Mouse (Mus musculus): ENCODE results near the gene Fbxw7. TPM values are rescaled to one million over a fixed set of nuclear protein-coding genes. Genes with fewer than 3 reads are reported as not detected.

Gene Fbxw7
- total and polyA plus RNA-seq, 3 experiments = 5.8 to 27.5 (median 16.8) TPM

GRCm38 (mm10) chr3:84936956-84937355 is 121.9 kb downstream of the Fbxw7 start:
- DNase-seq (ENCODE audit: low spot score) = no peak
- peaks cover 16% of the 10 kb centered on the region for H3K36me3 ChIP-seq (replicated peaks)
- no peak for ATAC-seq (ENCODE audit: extremely low read depth, insufficient number of reproducible peaks, low FRiP score, poor library complexity, severe bottlenecking)
- TF ChIP-seq GATA2 (IDR thresholded peaks at IDR 0.05; ENCODE audit: borderline replicate concordance, low read depth, low read length) (no peak), TAL1 (conservative IDR thresholded peaks at IDR 0.05; ENCODE audit: low read depth, low read length) (no peak), GATA1 (IDR thresholded peaks at IDR 0.05; ENCODE audit: borderline replicate concordance, low read length) (no peak), CTCF (IDR thresholded peaks at IDR 0.05; ENCODE audit: low read depth, low read length) (no peak), POLR2AphosphoS5 (IDR thresholded peaks at IDR 0.05; ENCODE audit: insufficient replicate concordance, low read depth, low read length) (no peak)
- H3K4me1 ChIP-seq (ENCODE audit: insufficient read depth, low read depth, low read length) = peaks cover 6% of the 10 kb centered on the region; the same call in 1 of the 2 replicates
- H3K4me3 ChIP-seq (ENCODE audit: low read depth, low read length) = no peak overlapping the region
- no peaks in the 10 kb centered on the region for H3K9me3 ChIP-seq (replicated peaks)
- H3K27me3 ChIP-seq (ENCODE audit: insufficient read depth, low read length) = no peaks in the 10 kb centered on the region

GRCm38 (mm10) chr3:84937360-84938355 is 122.6 kb downstream of the Fbxw7 start:
- Histone ChIP-seq H3K36me3 (replicated peaks) (peaks cover 17% of the 10 kb centered on the region), H3K9me3 (replicated peaks) (no peaks in the 10 kb centered on the region), H3K4me3 (ENCODE audit: low read depth, low read length) (no peak overlapping the region), H3K27me3 (ENCODE audit: insufficient read depth, low read length) (no peaks in the 10 kb centered on the region), H3K4me1 (ENCODE audit: insufficient read depth, low read depth, low read length) (peaks cover 8% of the 10 kb centered on the region; the same call in 1 of the 2 replicates)
- no peak for DNase-seq (ENCODE audit: low spot score)
- ATAC-seq (ENCODE audit: extremely low read depth, insufficient number of reproducible peaks, low FRiP score, poor library complexity, severe bottlenecking) = peak; percentile 64
- no peak for TF ChIP-seq GATA1 (IDR thresholded peaks at IDR 0.05; ENCODE audit: borderline replicate concordance, low read length)
- TF ChIP-seq POLR2AphosphoS5 (IDR thresholded peaks at IDR 0.05; ENCODE audit: insufficient replicate concordance, low read depth, low read length) = no peak
- no peak for TF ChIP-seq CTCF (IDR thresholded peaks at IDR 0.05; ENCODE audit: low read depth, low read length)
- no peak for TF ChIP-seq TAL1 (conservative IDR thresholded peaks at IDR 0.05; ENCODE audit: low read depth, low read length)

GRCm38 (mm10) chr3:84944933-84945332 is 129.9 kb downstream of the Fbxw7 start:
- no peaks in the 10 kb centered on the region for H3K9me3 ChIP-seq (replicated peaks)
- ATAC-seq (ENCODE audit: extremely low read depth, insufficient number of reproducible peaks, low FRiP score, poor library complexity, severe bottlenecking) (peak; percentile 94), DNase-seq (ENCODE audit: low spot score) (peak; percentile 7)
- TF ChIP-seq TAL1 (conservative IDR thresholded peaks at IDR 0.05; ENCODE audit: low read depth, low read length) (peak; percentile 53), GATA1 (IDR thresholded peaks at IDR 0.05; ENCODE audit: borderline replicate concordance, low read length) (no peak)
- H3K27me3 ChIP-seq (ENCODE audit: insufficient read depth, low read length) = no peaks in the 10 kb centered on the region
- no peak overlapping the region; the same call in 1 of the 2 replicates for H3K4me3 ChIP-seq (ENCODE audit: low read depth, low read length)
- H3K36me3 ChIP-seq (replicated peaks) = peaks cover 16% of the 10 kb centered on the region
- peaks cover 19% of the 10 kb centered on the region for H3K4me1 ChIP-seq (ENCODE audit: insufficient read depth, low read depth, low read length)

- TF ChIP-seq POLR2AphosphoS5 (IDR thresholded peaks at IDR 0.05; ENCODE audit: insufficient replicate concordance, low read depth, low read length) (no peak), GATA2 (IDR thresholded peaks at IDR 0.05; ENCODE audit: borderline replicate concordance, low read depth, low read length) (no peak), TAL1 (conservative IDR thresholded peaks at IDR 0.05; ENCODE audit: low read depth, low read length) (no peak), CTCF (IDR thresholded peaks at IDR 0.05; ENCODE audit: low read depth, low read length) (no peak), GATA1 (IDR thresholded peaks at IDR 0.05; ENCODE audit: borderline replicate concordance, low read length) (no peak)
- Histone ChIP-seq H3K4me3 (ENCODE audit: low read depth, low read length) (no peak overlapping the region), H3K4me1 (ENCODE audit: insufficient read depth, low read depth, low read length) (peaks cover 19% of the 10 kb centered on the region), H3K36me3 (replicated peaks) (peaks cover 10% of the 10 kb centered on the region), H3K27me3 (ENCODE audit: insufficient read depth, low read length) (no peaks in the 10 kb centered on the region), H3K9me3 (replicated peaks) (no peaks in the 10 kb centered on the region)
- no peak for ATAC-seq (ENCODE audit: extremely low read depth, insufficient number of reproducible peaks, low FRiP score, poor library complexity, severe bottlenecking)
- DNase-seq (ENCODE audit: low spot score) = no peak
These were observed 131.3 kb downstream of the Fbxw7 start for GRCm38 (mm10) chr3:84946381-84946780.

- Histone ChIP-seq H3K27me3 (ENCODE audit: insufficient read depth, low read length) (no peaks in the 10 kb centered on the region), H3K9me3 (replicated peaks) (no peaks in the 10 kb centered on the region), H3K4me1 (ENCODE audit: insufficient read depth, low read depth, low read length) (peaks cover 21% of the 10 kb centered on the region), H3K4me3 (ENCODE audit: low read depth, low read length) (no peak overlapping the region), H3K36me3 (replicated peaks) (peaks cover 11% of the 10 kb centered on the region)
- DNase-seq (ENCODE audit: low spot score) (no peak), ATAC-seq (ENCODE audit: extremely low read depth, insufficient number of reproducible peaks, low FRiP score, poor library complexity, severe bottlenecking) (no peak)
- TF ChIP-seq GATA1 (IDR thresholded peaks at IDR 0.05; ENCODE audit: borderline replicate concordance, low read length) (no peak), TAL1 (conservative IDR thresholded peaks at IDR 0.05; ENCODE audit: low read depth, low read length) (no peak), CTCF (IDR thresholded peaks at IDR 0.05; ENCODE audit: low read depth, low read length) (no peak), GATA2 (IDR thresholded peaks at IDR 0.05; ENCODE audit: borderline replicate concordance, low read depth, low read length) (no peak), POLR2AphosphoS5 (IDR thresholded peaks at IDR 0.05; ENCODE audit: insufficient replicate concordance, low read depth, low read length) (no peak)
These were observed 134.3 kb downstream of the Fbxw7 start for GRCm38 (mm10) chr3:84949387-84949786.

- Histone ChIP-seq H3K4me1 (ENCODE audit: insufficient read depth, low read depth, low read length) (0 out of 2 replicates have a peak, but pooled peaks cover 5% of the 10 kb centered on the region), H3K4me3 (ENCODE audit: low read depth, low read length) (no peak overlapping the region), H3K27me3 (ENCODE audit: insufficient read depth, low read length) (no peaks in the 10 kb centered on the region), H3K36me3 (replicated peaks) (peaks cover 16% of the 10 kb centered on the region), H3K9me3 (replicated peaks) (no peaks in the 10 kb centered on the region)
- TF ChIP-seq GATA1 (IDR thresholded peaks at IDR 0.05; ENCODE audit: borderline replicate concordance, low read length) = no peak
- no peak for TF ChIP-seq TAL1 (conservative IDR thresholded peaks at IDR 0.05; ENCODE audit: low read depth, low read length)
- TF ChIP-seq POLR2AphosphoS5 (IDR thresholded peaks at IDR 0.05; ENCODE audit: insufficient replicate concordance, low read depth, low read length) = no peak
- TF ChIP-seq GATA2 (IDR thresholded peaks at IDR 0.05; ENCODE audit: borderline replicate concordance, low read depth, low read length) = no peak
- no peak for TF ChIP-seq CTCF (IDR thresholded peaks at IDR 0.05; ENCODE audit: low read depth, low read length)
- DNase-seq (ENCODE audit: low spot score) = no peak
- no peak for ATAC-seq (ENCODE audit: extremely low read depth, insufficient number of reproducible peaks, low FRiP score, poor library complexity, severe bottlenecking)
These were observed 136.6 kb downstream of the Fbxw7 start for GRCm38 (mm10) chr3:84951698-84952097.

All from G1E (cell line).